Mouse (Mus musculus) embryonic facial prominence, embryonic 13.5 days (tissue): Measurements from ENCODE around the gene Rsph14. TPM values are rescaled to one million over a fixed set of nuclear protein-coding genes. Genes with fewer than 3 reads are reported as not detected.

Experiments
- ATAC-seq: fragments of 200-750 bp; cut with Nextera tagmentation; 2 replicates; pipeline ENCODE4 v1.8.0; 2017; ENCODE audit warnings: low read depth; ENCODE audit not compliant: insufficient number of reproducible peaks, insufficient read depth, low FRiP score, low TSS enrichment
- H3K27ac ChIP-seq: fragments of 300-500 bp; sonication (generic); 2 replicates; pipeline ENCODE4 v1.5.1; 2015; ENCODE audit warnings: moderate library complexity, mild to moderate bottlenecking, inconsistent platforms
- H3K27me3 ChIP-seq: fragments of 300-500 bp; sonication (generic); 2 replicates; pipeline ENCODE4 v1.6.1; 2015; ENCODE audit warnings: mild to moderate bottlenecking, inconsistent platforms
- H3K36me3 ChIP-seq: fragments of 300-500 bp; sonication (generic); 2 replicates; pipeline ENCODE4 v1.6.1; 2015; ENCODE audit warnings: mild to moderate bottlenecking, inconsistent platforms
- H3K4me1 ChIP-seq: fragments of 300-500 bp; sonication (generic); 2 replicates; pipeline ENCODE4 v1.6.1; 2015; ENCODE audit warnings: inconsistent platforms
- H3K4me2 ChIP-seq: fragments of 300-500 bp; sonication (generic); 2 replicates; pipeline ENCODE4 v1.6.1; 2015; ENCODE audit warnings: moderate library complexity, mild to moderate bottlenecking, inconsistent platforms
- H3K4me3 ChIP-seq: fragments of 300-500 bp; sonication (generic); 2 replicates; pipeline ENCODE4 v1.5.1; 2015; ENCODE audit warnings: mild to moderate bottlenecking, inconsistent platforms
- H3K9ac ChIP-seq: fragments of 300-500 bp; sonication (generic); 2 replicates; pipeline ENCODE4 v1.6.1; 2015; ENCODE audit warnings: mild to moderate bottlenecking, inconsistent platforms
- H3K9me3 ChIP-seq: fragments of 300-500 bp; sonication (generic); 2 replicates; pipeline ENCODE4 v1.6.1; 2016; ENCODE audit warnings: inconsistent platforms
- WGBS: fragments of 180-500 bp; shearing (Covaris S2); methylation state at CpG from one replicate; pipeline ENCODE4 v1.1.7; 2015; ENCODE audit warnings: mixed read lengths; 5-methylcytosine and 5-hydroxymethylcytosine counted together
- polyA plus RNA-seq: library from polyadenylated mRNA; unstranded; fragments of >200 nt; fragmentation: Nextera tagmentation; extraction: Ambion mirVana; gene quantifications from 2 replicates; pipeline ENCODE4 v1.2.1, GENCODE M21; 2015

Gene Rsph14
- polyA plus RNA-seq: 0.23 TPM in 1 of 2 replicates, not detected in the other

DNA sequence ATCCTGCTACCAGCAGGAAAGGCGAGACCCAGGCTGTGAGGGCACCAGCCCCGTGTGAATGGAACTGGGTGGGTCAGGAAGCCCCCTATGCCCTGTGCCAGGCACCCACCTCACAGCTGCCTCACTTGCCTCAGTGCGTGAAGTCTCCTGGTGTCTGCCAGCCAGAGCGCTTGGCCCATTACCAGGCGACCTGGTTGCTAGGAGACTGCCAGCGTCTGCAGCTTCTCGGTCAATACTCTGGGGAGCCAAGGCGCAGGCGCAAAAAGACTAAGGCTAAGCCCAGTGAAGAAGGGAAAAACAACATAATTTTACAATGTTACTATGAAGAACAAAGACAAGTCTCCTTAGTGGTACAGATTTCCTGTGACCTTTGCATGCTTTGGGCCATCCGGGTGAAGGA is at the start of gene Rsph14:
Gene Rsph14, minus strand, starts transcription at position 192 of the 400 bp plus-strand sequence.
- peak within 1 kb of the TSS; percentile 37; the same call in 1 of the 2 replicates for H3K4me2 ChIP-seq
- whole genome bisulfite sequencing: 26% methylated on average over 10 of the region's 10 CpGs
- no peak; the same call in 1 of the 2 replicates for ATAC-seq

GRCm38 (mm10) chr10:75078174-75079128 is 46.1 kb upstream of the Rsph14 start:
- H3K4me3 ChIP-seq: no peak overlapping the region
- H3K27me3 ChIP-seq: no peaks in the 10 kb centered on the region
- H3K36me3 ChIP-seq: peaks cover 17% of the 10 kb centered on the region; the same call in 1 of the 2 replicates
- H3K4me1 ChIP-seq: peaks cover 4% of the 10 kb centered on the region; the same call in 1 of the 2 replicates
- ATAC-seq: no peak
- no peak overlapping the region for H3K4me2 ChIP-seq
- H3K27ac ChIP-seq: no peak overlapping the region
- no peak overlapping the region for H3K9ac ChIP-seq
- H3K9me3 ChIP-seq: no peaks in the 10 kb centered on the region
- 84% methylated on average over 14 of the region's 14 CpGs for WGBS

More for the DNA sequence above, at the start of gene Rsph14:
- no peak within 1 kb of the TSS for H3K27ac ChIP-seq
- H3K4me3 ChIP-seq: no peak within 1 kb of the TSS
- H3K9ac ChIP-seq: no peak within 1 kb of the TSS
- no peaks in the 10 kb centered on the region for H3K9me3 ChIP-seq
- H3K36me3 ChIP-seq: no peaks in the 10 kb centered on the region
- no peaks in the 10 kb centered on the region for H3K27me3 ChIP-seq
- peaks cover 24% of the 10 kb centered on the region for H3K4me1 ChIP-seq

DNA sequence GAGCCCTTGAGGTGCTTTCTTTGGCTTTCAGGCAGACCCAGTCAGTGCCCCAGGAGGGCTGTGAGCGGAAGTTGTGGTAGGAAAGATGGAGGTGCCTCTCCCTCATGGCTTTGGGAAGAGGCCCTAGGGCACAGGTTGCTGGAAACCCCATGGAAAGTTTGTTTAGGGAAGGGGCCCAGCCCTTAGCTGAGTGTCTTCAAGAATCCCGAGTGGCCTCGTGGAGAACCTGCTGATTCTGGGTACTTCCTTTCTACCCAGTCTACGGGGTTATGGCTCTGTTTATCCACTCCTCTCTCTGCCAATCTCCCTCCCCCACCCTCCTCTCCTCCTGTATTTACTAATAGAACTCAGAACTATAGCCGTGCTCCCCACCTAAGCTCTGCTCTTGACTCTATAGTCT is 43.3 kb upstream of the Rsph14 start:
- no peak overlapping the region for H3K4me2 ChIP-seq
- H3K4me1 ChIP-seq: peaks cover 7% of the 10 kb centered on the region; the same call in 1 of the 2 replicates
- H3K9me3 ChIP-seq: no peaks in the 10 kb centered on the region
- H3K27me3 ChIP-seq: no peaks in the 10 kb centered on the region
- no peak overlapping the region for H3K4me3 ChIP-seq
- ATAC-seq: no peak
- WGBS: 70% methylated on average over 5 of the region's 5 CpGs
- no peak overlapping the region for H3K9ac ChIP-seq
- H3K27ac ChIP-seq: no peak overlapping the region
- H3K36me3 ChIP-seq: peaks cover 9% of the 10 kb centered on the region; the same call in 1 of the 2 replicates

DNA sequence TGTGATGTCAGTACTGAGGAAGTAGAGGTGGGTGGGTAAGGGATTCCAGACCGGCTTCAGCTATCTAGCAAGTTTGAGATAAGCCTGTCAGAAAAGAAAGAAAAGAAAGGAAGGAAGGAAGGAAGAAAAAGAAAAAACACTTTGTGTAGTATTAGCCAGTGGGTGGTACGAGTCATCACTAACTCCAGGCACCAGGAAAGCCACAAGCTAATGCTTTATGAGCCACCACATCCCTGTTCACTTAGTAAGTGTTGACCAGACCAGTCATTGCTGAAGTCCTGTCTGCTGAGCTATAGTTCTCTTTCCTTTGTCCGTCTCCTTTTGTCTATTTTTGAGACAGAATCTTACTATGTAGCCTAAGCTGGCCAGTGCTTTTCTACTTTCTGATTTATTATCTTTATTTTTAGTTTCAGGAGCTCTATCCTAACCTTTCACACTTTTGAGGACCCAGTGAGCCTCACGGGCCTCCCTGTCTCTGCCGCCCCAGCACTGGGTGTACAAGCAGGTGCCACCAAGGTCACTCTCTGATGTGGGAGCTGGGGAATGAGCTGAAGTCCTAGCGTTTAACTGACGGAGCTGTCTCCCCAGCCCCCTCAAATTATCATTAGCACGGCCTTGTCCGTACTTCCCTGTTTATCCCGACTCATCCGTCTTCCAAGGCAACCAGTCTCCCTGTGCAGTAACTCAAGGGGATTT is 38.0 kb upstream of the Rsph14 start:
- H3K36me3 ChIP-seq: peaks cover 19% of the 10 kb centered on the region
- no peak for ATAC-seq
- no peak overlapping the region for H3K4me2 ChIP-seq
- peaks cover 28% of the 10 kb centered on the region for H3K4me1 ChIP-seq
- H3K27ac ChIP-seq: no peak overlapping the region
- H3K9ac ChIP-seq: no peak overlapping the region
- no peaks in the 10 kb centered on the region for H3K27me3 ChIP-seq
- H3K4me3 ChIP-seq: no peak overlapping the region
- 82% methylated on average over 11 of the region's 11 CpGs for WGBS
- no peaks in the 10 kb centered on the region for H3K9me3 ChIP-seq

- Histone ChIP-seq H3K4me2 (no peak overlapping the region), H3K9me3 (no peaks in the 10 kb centered on the region), H3K36me3 (peaks cover 13% of the 10 kb centered on the region), H3K27ac (no peak overlapping the region), H3K27me3 (no peaks in the 10 kb centered on the region), H3K4me1 (peaks cover 43% of the 10 kb centered on the region), H3K4me3 (no peak overlapping the region), H3K9ac (no peak overlapping the region)
- WGBS: 63% methylated on average over 12 of the region's 12 CpGs
- ATAC-seq: no peak
Observed at GRCm38 (mm10) chr10:75068624-75069328, 36.4 kb upstream of the Rsph14 start.

GRCm38 (mm10) chr10:75068086-75068485 is 35.7 kb upstream of the Rsph14 start:
- Histone ChIP-seq H3K4me3 (no peak overlapping the region), H3K4me2 (no peak overlapping the region), H3K4me1 (peaks cover 50% of the 10 kb centered on the region), H3K27me3 (no peaks in the 10 kb centered on the region), H3K27ac (no peak overlapping the region), H3K36me3 (peaks cover 10% of the 10 kb centered on the region), H3K9ac (no peak overlapping the region), H3K9me3 (no peaks in the 10 kb centered on the region)
- 32% methylated on average over 1 of the region's 2 CpGs for WGBS
- ATAC-seq: no peak

GRCm38 (mm10) chr10:75067446-75067845 is 35.1 kb upstream of the Rsph14 start:
- H3K4me3 ChIP-seq: no peak overlapping the region
- peaks cover 10% of the 10 kb centered on the region for H3K36me3 ChIP-seq
- H3K27me3 ChIP-seq: no peaks in the 10 kb centered on the region
- ATAC-seq: no peak
- no peak overlapping the region for H3K9ac ChIP-seq
- H3K4me2 ChIP-seq: no peak overlapping the region
- no peaks in the 10 kb centered on the region for H3K9me3 ChIP-seq
- peaks cover 56% of the 10 kb centered on the region for H3K4me1 ChIP-seq
- H3K27ac ChIP-seq: no peak overlapping the region

GRCm38 (mm10) chr10:75065691-75066090 is 33.3 kb upstream of the Rsph14 start:
- H3K4me2 ChIP-seq: no peak overlapping the region
- H3K27ac ChIP-seq: no peak overlapping the region
- H3K4me3 ChIP-seq: no peak overlapping the region
- H3K9me3 ChIP-seq: no peaks in the 10 kb centered on the region
- no peak overlapping the region for H3K9ac ChIP-seq
- 73% methylated on average over 6 of the region's 6 CpGs for WGBS
- H3K4me1 ChIP-seq: peaks cover 66% of the 10 kb centered on the region
- peaks cover 10% of the 10 kb centered on the region for H3K36me3 ChIP-seq
- no peaks in the 10 kb centered on the region for H3K27me3 ChIP-seq
- no peak for ATAC-seq

GRCm38 (mm10) chr10:75063301-75063965 is 31.0 kb upstream of the Rsph14 start:
- peaks cover 10% of the 10 kb centered on the region for H3K36me3 ChIP-seq
- H3K4me2 ChIP-seq: peak overlapping the region; percentile 94
- no peaks in the 10 kb centered on the region for H3K9me3 ChIP-seq
- H3K4me1 ChIP-seq: peaks cover 67% of the 10 kb centered on the region
- no peak for ATAC-seq
- no peak overlapping the region; the same call in none of the 2 replicates for H3K9ac ChIP-seq
- H3K27ac ChIP-seq: no peak overlapping the region
- H3K4me3 ChIP-seq: peak overlapping the region; percentile 92
- 67% methylated on average over 12 of the region's 12 CpGs for WGBS
- no peaks in the 10 kb centered on the region for H3K27me3 ChIP-seq

DNA sequence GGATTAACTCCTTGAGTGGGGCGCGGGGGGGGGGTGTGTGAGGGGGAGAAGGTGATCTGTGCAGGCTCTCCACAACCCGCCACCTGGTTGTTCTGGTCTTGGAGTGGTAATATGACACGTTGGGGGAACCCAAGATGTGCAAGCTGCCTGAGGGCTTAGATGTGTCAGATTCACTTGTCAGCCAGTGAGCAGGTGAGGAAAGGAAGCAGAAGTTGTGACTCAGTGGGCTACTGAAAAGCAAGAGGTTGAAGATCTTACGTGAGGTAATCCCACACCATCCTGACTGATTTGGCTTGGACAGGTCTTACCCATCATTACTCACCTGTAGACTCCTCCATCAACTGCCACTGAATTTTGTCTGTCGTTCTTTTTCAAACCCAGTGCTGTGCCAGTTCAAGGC is 30.2 kb upstream of the Rsph14 start:
- Histone ChIP-seq H3K9ac (peak overlapping the region; percentile 85), H3K36me3 (peaks cover 10% of the 10 kb centered on the region), H3K9me3 (no peaks in the 10 kb centered on the region), H3K4me2 (peak overlapping the region; percentile 94), H3K4me1 (peaks cover 60% of the 10 kb centered on the region), H3K4me3 (peak overlapping the region; percentile 92), H3K27me3 (no peaks in the 10 kb centered on the region), H3K27ac (no peak overlapping the region)
- 39% methylated on average over 6 of the region's 6 CpGs for WGBS
- ATAC-seq: no peak

DNA sequence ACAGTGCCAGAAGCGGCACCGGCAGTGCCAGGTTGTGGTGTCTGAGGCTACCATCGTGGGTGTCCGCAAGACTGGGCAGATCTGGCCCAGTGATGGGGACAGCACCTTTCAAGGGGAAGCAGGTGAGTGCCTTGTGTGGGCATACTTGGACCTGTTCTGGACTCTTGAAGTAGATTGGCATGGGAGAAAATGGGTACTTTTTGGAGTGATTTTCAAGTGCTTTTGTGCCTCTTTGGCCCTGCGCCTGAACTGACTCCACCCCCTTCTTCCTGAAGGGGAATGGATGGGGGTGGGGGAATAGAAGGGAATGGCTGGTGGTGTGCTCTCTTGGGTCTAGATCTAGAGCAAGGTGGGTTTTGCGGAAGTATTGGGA is 29.8 kb upstream of the Rsph14 start:
- WGBS: 12% methylated on average over 6 of the region's 6 CpGs
- ATAC-seq: no peak
- Histone ChIP-seq H3K9me3 (no peaks in the 10 kb centered on the region), H3K36me3 (peaks cover 10% of the 10 kb centered on the region), H3K4me3 (peak overlapping the region; percentile 92), H3K27me3 (no peaks in the 10 kb centered on the region), H3K4me1 (peaks cover 60% of the 10 kb centered on the region), H3K9ac (peak overlapping the region; percentile 85), H3K27ac (no peak overlapping the region), H3K4me2 (peak overlapping the region; percentile 94)
